Mouse (Mus musculus): ENCODE measurements around the gene 4930556J24Rik.
"Not testable (repeated sequence)": the region's sequence is repeated elsewhere in the genome, so short reads cannot be mapped to it uniquely, and the experiment has no call there.

The 4930556J24Rik gene

GRCm38 (mm10) chr11:3970361-3970760, 6.2 kb downstream of the 4930556J24Rik start:
- DNase-seq, result no peak

DNA sequence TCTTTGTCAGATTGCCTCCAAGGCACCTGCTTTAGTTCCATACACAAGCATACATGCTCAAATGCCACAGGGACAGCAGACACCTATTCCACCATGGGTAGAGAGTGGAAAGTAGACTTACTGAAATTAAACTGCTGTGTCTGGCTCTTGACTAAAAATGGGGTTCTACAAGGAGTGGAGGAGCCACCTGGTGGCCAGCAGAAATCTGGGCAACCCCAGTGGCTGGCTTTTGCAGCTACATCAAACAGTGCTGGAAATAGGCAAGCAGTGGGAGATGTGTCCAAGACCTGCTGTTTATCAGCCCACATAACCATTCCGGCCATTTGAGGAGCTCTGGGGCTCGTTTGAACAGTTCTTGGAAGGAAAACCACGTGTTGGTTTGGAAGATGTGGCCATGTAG, 6.7 kb downstream of the 4930556J24Rik start:
- no peak for DNase-seq

- DNase-seq, result no peak
Measured at GRCm38 (mm10) chr11:3964416-3965172, 12.0 kb downstream of the 4930556J24Rik start.

DNA sequence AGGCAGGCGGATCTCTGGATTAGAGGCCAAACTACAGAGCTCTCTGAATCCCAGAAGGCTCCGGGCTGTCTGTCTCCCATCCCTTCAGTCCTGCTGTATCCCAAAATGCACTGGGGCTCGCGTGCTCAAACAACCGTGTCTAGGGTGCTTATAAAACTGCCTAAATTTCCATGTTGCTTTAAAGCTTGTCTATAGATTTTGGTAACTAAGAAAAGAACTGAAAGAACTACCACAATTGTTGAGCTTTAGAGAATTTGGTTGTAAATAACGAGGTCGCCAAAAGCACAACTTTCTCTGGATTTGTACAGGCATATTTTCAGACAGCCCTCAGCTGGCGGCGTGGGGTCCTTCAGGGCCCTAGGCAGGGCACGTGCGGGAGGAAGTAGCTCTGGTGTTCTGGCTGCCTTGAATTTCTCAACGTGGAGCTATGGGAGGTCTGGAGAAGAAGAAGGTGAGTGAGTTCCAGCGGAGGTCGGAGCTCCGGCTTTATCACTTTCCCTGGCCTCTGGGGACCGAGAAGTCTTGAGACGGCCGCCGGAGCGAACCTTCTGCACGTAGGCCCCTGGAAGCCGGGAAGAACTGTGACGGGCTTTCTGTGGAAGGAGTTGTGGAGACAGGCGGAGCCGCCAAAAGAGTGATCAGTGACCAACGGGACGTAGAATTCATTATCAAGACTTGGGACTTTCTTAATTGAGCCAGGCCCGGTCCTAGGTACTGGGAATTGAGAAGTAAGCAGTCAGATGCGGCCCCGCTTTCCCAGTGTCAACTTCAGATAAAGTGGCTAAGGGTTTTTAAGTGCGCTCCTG, 12.8 kb downstream of the 4930556J24Rik start, which contains the start of gene Pes1:
Gene Pes1, plus strand, starts transcription at position 366 of the 806 bp plus-strand sequence.
- peak; percentile 88 for DNase-seq

DNA sequence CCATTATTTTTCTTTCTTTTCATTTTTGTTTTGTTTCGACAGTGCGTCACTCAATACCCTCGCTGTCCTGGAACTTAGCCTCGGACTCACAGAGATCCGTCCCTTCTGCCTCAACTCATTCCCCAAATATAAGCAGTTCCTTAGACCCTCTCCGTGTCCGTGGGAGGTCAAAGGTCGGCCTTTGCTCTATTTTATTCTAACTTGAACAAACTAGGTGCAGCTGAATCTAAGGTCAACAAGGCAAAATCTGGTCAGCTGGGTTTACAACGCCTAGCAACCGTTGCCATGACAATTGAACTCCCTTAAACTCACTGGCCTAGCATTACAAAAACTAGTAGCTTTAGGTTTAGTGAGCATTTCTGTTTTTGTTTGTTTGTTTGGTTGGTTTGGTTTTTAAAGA, 13.4 kb downstream of the 4930556J24Rik start:
- DNase-seq, result no peak

GRCm38 (mm10) chr11:3961761-3962160, 14.8 kb downstream of the 4930556J24Rik start:
- no peak for DNase-seq

DNA sequence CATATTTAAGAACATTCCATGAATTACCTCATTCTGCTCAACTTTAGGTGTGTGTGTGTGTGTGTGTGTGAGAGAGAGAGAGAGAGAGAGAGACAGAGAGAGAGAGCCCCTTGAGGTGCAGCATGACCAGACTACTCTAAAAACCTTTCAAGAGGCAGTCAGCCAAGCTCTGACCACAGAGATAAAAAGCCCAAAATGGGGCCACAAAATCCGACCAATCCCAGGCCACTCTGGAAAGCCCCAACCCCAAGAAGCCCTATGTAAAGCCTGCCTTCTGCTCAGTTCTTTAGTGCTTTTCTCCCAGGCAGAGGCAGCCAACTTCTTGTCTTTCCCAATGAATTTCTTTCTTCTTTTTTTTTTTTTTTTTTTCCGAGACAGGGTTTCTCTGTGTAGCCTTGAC, 15.7 kb downstream of the 4930556J24Rik start:
- DNase-seq, result no peak

DNA sequence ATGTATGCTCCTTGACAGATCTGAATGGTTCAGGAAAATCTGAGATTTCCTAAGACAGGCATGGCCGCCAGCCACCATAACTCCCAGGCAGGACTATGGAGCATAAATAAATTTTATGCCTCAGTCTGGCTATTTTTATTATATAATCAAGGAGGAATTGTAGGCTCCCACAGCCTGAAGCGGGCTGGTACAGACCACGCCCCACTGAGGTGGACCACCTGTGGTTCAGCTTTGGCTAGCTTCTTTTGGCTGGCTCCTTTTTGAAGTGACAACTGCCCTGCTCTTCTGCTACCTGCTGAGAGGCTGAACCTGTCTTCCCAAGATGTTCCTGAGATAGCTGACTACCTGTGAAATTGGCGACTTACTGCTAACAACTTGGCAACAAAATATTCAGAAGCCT, 21.2 kb downstream of the 4930556J24Rik start:
- not testable (repeated sequence) for DNase-seq

GRCm38 (mm10) chr11:3954876-3955275, 21.7 kb downstream of the 4930556J24Rik start:
- DNase-seq, result not testable (repeated sequence)

GRCm38 (mm10) chr11:3946386-3946785, 30.2 kb downstream of the 4930556J24Rik start:
- no peak for DNase-seq

DNA sequence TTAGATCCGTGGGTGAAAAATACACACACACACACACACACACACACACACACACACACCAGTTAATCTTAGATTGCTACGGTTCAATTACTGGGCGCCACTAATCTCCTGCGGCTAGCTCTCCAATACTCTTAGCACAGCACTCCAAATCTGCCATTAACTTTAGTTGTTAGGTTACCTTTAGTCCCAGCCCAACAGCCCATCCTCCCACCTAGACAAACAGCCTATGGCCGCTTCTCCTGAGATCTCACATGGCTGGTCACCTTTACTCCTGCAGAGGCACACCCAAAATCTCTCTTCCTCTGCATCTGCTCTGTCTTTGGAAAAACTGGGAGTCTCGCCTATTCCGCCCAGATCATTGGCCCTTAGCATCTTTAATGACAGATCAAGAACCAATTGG, 35.2 kb downstream of the 4930556J24Rik start:
- no peak for DNase-seq

DNA sequence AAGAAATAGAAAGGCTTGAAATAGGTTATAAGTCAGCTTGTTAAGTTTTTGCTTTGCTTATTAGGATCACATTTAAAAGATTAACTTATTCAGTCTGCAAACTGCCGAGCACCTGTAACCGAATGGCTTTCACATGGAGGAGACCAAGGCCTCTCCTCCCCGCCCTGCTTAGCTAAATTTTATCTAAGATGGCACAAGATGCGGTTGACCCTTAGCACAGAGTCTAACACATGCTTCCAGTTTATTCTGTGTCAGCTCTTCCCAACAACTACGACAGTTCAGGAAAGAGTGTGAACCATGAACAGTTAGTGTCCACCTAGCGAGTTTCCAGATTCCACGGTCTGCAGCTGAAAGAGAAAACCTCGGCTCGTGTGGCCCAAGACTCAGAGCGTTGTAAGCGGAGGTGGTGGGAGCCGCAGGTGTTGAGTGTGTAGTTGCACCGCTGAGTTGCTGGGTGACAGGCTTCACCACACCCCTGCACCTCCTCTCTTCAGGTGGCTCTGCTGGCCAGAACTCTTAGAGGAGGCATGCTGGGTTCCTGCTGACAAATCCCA, 39.2 kb downstream of the 4930556J24Rik start:
- DNase-seq, result peak; percentile 75

GRCm38 (mm10) chr11:3936318-3936717, 40.3 kb downstream of the 4930556J24Rik start:
- no peak for DNase-seq

DNA sequence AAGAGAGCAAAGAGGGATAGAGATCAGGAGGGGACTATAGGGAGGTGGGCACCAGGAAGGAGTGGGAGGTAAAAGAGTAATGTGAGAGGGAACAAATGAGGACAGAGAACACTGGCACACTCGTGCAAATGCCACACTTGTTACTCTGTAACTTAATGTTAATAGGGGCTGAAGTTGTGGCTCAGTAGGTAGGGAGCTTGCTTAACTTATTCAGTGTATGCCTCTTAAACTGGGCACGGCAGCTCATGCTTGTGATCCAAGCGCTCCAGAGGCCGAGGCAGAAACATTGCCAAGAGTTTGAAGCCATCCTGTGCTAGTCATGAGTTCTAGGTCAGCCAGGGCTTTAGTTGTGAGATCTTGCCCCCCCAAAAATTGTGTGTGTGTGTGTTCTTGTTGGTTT, 41.4 kb downstream of the 4930556J24Rik start:
- peak; percentile 46 for DNase-seq

GRCm38 (mm10) chr11:3933756-3934285, 42.8 kb downstream of the 4930556J24Rik start:
- DNase-seq, result no peak

GRCm38 (mm10) chr11:3931511-3932211, 44.9 kb downstream of the 4930556J24Rik start, which contains the start of gene Tcn2:
Gene Tcn2, minus strand, starts transcription at chr11:3932159.
- peak; percentile 96 for DNase-seq

DNA sequence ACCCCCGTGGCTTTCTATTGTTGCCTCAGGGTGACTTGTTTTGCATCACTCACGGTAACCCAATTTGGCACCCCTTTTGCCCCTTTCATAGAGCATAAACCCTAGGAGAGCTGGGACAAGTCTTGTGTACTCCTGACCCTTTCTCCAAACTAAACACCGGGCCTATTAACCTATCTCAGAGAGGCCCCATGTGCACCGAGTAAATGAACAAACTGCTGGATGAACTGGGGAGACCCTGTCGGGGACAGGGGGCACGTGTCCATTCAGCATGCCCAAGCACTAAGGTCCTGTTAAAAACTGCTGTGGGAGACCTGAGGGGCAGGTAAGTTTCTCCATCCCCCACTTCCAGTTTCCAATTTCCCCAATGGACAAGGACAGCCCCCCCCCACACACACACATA, 45.6 kb downstream of the 4930556J24Rik start:
- no peak for DNase-seq

DNA sequence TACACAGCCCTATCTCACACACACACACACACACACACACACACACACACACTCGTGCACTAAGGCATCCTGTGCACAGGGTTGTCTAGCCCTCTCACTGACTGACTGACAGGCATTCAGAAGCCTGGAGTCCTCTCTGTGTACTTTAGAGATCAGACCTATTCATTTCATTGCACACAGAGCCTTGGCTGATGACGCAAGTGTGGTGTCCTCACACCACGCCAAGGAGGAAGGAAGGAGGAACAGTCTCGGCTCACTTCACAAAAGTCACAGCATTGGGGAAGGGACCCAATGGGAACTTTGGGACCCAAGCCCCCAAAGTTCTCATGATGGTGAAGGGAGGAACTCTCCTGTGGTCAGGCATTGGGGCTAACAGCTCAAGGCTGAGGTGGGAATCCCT, 46.6 kb downstream of the 4930556J24Rik start:
- DNase-seq, result no peak

DNA sequence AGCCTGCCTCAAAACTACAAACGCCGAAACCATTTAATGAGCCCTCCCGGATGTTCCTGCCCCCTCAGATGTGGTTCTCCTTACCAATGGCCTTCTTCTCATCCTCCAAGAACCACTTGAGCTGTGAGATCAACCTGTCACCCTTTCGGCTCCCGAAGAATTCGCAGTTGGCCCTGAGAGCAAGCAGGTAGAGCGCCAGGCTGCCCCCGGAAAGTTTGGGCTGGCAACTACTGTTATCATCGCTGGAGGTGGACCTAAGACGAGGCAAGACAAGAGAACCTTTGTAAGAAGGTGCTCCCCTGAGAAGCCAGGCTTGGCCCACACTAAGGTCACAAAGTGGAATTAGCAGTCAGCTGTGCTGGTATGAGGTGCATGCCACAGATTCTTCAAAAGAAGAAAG, 50.7 kb downstream of the 4930556J24Rik start:
- DNase-seq, result no peak

- no peak for DNase-seq
Measured at GRCm38 (mm10) chr11:3922731-3923130, 53.8 kb downstream of the 4930556J24Rik start.

- DNase-seq, result no peak
Measured at GRCm38 (mm10) chr11:3922115-3922514, 54.5 kb downstream of the 4930556J24Rik start.

DNA sequence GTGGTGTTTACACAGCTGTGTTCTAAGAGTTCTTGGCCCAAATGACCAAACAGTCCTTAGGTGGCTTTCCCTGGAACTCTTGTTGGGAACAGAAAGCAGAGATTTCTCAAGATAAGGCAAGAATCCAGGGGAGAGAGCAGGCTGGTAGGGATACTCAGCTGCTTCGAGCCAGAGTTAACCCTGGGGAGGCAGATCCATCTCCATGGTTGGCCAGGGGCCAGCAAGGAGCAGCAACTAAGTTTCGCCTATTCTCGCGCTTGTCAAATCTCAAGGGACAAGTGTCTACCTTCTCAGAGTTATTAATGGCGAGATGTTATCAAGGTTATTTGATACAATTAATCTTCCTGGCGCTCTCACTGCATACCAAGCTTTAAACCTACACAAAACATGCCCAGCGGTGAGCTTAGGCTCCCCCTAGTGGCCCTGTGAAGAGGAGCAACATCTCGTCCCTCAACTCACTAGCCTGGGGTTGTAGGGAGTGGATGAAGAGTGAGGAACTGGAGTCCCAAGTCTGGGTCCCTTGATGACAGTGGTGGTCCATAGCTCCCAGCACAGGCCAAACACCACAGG, 55.2 kb downstream of the 4930556J24Rik start:
- peak; percentile 56 for DNase-seq

Data from kidney, postnatal 14 days (tissue).